Mouse (Mus musculus) heart, embryonic 11.5 days (tissue): ENCODE data around the gene Ptpn1. TPM values are rescaled to one million over a fixed set of nuclear protein-coding genes. Genes with fewer than 3 reads are reported as not detected.

Experiments used
- ATAC-seq: fragments of 200-750 bp; cut with Nextera tagmentation; replicated peaks from 2 replicates; pipeline ENCODE4 v1.8.0; 2017; ENCODE audit warnings: moderate library complexity; ENCODE audit not compliant: insufficient number of reproducible peaks, low FRiP score, low TSS enrichment
- H3K27ac ChIP-seq: fragments of 300-500 bp; sonication (generic); 2 replicates; pipeline ENCODE4 v1.5.1; 2014; ENCODE audit warnings: mild to moderate bottlenecking, low read depth, low read length
- H3K27me3 ChIP-seq: fragments of 300-500 bp; sonication (generic); 2 replicates; pipeline ENCODE4 v1.6.1; 2014; ENCODE audit warnings: mild to moderate bottlenecking, low read length, mixed read lengths; ENCODE audit not compliant: control insufficient read depth, insufficient read depth
- H3K36me3 ChIP-seq: fragments of 300-500 bp; sonication (generic); 2 replicates; pipeline ENCODE4 v1.6.1; 2014; ENCODE audit warnings: mild to moderate bottlenecking, low read length, moderate library complexity, mixed read lengths; ENCODE audit not compliant: control insufficient read depth, insufficient read depth
- H3K4me1 ChIP-seq: fragments of 300-500 bp; sonication (generic); 2 replicates; pipeline ENCODE4 v1.6.1; 2014; ENCODE audit warnings: low read length; ENCODE audit not compliant: control insufficient read depth, insufficient read depth
- H3K4me2 ChIP-seq: fragments of 300-500 bp; sonication (generic); 2 replicates; pipeline ENCODE4 v1.6.1; 2014; ENCODE audit warnings: mild to moderate bottlenecking, moderate library complexity
- H3K4me3 ChIP-seq: fragments of 300-500 bp; sonication (generic); 2 replicates; pipeline ENCODE4 v1.5.1; 2014; ENCODE audit warnings: low read depth, low read length
- H3K9ac ChIP-seq: fragments of 300-500 bp; sonication (generic); 2 replicates; pipeline ENCODE4 v1.6.1; 2014; ENCODE audit warnings: mild to moderate bottlenecking, low read depth, low read length, moderate library complexity
- H3K9me3 ChIP-seq: fragments of 300-500 bp; sonication (generic); replicated peaks from 2 replicates; pipeline ENCODE4 v1.6.1; 2016; ENCODE audit warnings: low read length; ENCODE audit not compliant: control insufficient read depth
- WGBS: fragments of 180-500 bp; shearing (Covaris S2); extraction: QIAGEN DNeasy Blood & Tissue Kit; methylation state at CpG from one replicate; pipeline ENCODE4 v1.1.7; 2014; ENCODE audit not compliant: insufficient replicate concordance; 5-methylcytosine and 5-hydroxymethylcytosine counted together
- polyA plus RNA-seq: library from polyadenylated mRNA; unstranded; fragments of >200 nt; fragmentation: Nextera tagmentation; extraction: Ambion mirVana; gene quantifications from 2 replicates; pipeline ENCODE4 v1.2.1, GENCODE M21; 2014

Ptpn1 gene
- polyA plus RNA-seq, 1 experiment from 2014 or later: 46.7 TPM

GRCm38 (mm10) chr2:167993260-167993659 lies 61.4 kb downstream of the Ptpn1 start:
- no peaks in the 10 kb centered on the region for H3K36me3 ChIP-seq
- H3K9ac ChIP-seq: no peak overlapping the region
- no peak overlapping the region for H3K27ac ChIP-seq
- H3K4me3 ChIP-seq: no peak overlapping the region
- no peaks in the 10 kb centered on the region; the same call in 1 of the 2 replicates for H3K27me3 ChIP-seq
- ATAC-seq: no peak
- peaks cover 22% of the 10 kb centered on the region for H3K4me1 ChIP-seq
- H3K9me3 ChIP-seq: no peaks in the 10 kb centered on the region
- WGBS: 61% methylated on average over 13 of the region's 13 CpGs
- H3K4me2 ChIP-seq: no peak overlapping the region

DNA sequence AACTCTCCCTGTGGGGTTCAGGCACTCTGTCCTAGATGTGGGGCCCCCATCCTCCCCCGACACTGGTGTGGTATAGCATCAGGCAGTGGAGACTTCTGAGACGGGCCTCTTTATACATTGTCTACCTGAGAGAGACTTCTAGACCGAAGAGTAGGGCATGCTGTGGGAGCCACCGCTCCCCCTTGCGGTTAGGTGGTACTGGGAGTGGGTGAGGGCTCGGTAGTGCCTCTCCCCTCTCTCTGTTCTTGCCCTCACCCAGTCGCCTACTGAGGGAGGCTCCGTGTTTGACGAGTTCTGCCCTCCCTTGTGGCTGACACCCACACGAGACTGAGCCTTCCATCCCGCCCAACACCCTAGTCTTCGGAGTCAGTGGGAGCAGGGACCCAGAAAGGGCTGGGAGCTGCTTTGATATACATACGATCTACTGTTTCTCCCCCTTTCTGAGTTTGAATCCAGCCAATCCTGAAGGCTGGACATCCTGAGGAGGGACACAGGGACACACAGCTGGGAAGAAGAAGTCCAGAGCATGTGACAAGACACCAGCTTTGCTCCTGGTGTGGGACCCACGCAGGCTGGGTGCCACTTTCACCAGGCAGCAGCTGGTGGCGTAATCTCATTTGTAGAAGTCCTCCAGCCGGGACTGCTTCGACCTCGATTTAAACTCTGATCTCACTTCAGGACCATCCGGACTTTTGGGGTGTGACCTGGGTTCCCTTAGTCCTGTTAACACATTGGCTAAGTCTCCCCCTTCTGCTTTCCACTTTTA lies 64.2 kb downstream of the Ptpn1 start:
- ATAC-seq: no peak
- 53% methylated on average over 19 of the region's 19 CpGs for WGBS

GRCm38 (mm10) chr2:167996672-167997215 lies 64.9 kb downstream of the Ptpn1 start:
- WGBS: 44% methylated on average over 8 of the region's 8 CpGs
- 0 out of 2 replicates have a peak, but pooled peaks cover 2% of the 10 kb centered on the region for H3K36me3 ChIP-seq

More for the DNA sequence above, 64.2 kb downstream of the Ptpn1 start:
- H3K4me1 ChIP-seq: peaks cover 14% of the 10 kb centered on the region
- no peak overlapping the region for H3K9ac ChIP-seq
- H3K4me2 ChIP-seq: no peak overlapping the region
- no peaks in the 10 kb centered on the region for H3K36me3 ChIP-seq
- no peaks in the 10 kb centered on the region; the same call in 1 of the 2 replicates for H3K9me3 ChIP-seq
- H3K4me3 ChIP-seq: no peak overlapping the region
- H3K27ac ChIP-seq: no peak overlapping the region
- H3K27me3 ChIP-seq: no peaks in the 10 kb centered on the region; the same call in 1 of the 2 replicates

GRCm38 (mm10) chr2:167997562-167997961 lies 65.7 kb downstream of the Ptpn1 start:
- WGBS: 48% methylated on average over 3 of the region's 3 CpGs
- Histone ChIP-seq H3K36me3 (0 out of 2 replicates have a peak, but pooled peaks cover 2% of the 10 kb centered on the region), H3K4me1 (peaks cover 14% of the 10 kb centered on the region), H3K4me2 (peak overlapping the region; percentile 8; the same call in 1 of the 2 replicates), H3K27ac (no peak overlapping the region), H3K9ac (no peak overlapping the region), H3K4me3 (no peak overlapping the region), H3K27me3 (no peaks in the 10 kb centered on the region), H3K9me3 (no peaks in the 10 kb centered on the region; the same call in 1 of the 2 replicates)
- no peak for ATAC-seq

More at GRCm38 (mm10) chr2:167996672-167997215, 64.9 kb downstream of the Ptpn1 start:
- H3K9me3 ChIP-seq: no peaks in the 10 kb centered on the region; the same call in 1 of the 2 replicates
- no peak overlapping the region for H3K4me3 ChIP-seq
- H3K27ac ChIP-seq: no peak overlapping the region
- ATAC-seq: no peak
- H3K4me2 ChIP-seq: no peak overlapping the region
- no peaks in the 10 kb centered on the region; the same call in 1 of the 2 replicates for H3K27me3 ChIP-seq
- no peak overlapping the region for H3K9ac ChIP-seq
- peaks cover 14% of the 10 kb centered on the region for H3K4me1 ChIP-seq

GRCm38 (mm10) chr2:167999145-167999743 lies 67.4 kb downstream of the Ptpn1 start:
- WGBS: 76% methylated on average over 3 of the region's 3 CpGs
- Histone ChIP-seq H3K9ac (no peak overlapping the region), H3K9me3 (no peaks in the 10 kb centered on the region; the same call in 1 of the 2 replicates), H3K4me1 (peaks cover 14% of the 10 kb centered on the region), H3K27ac (no peak overlapping the region), H3K36me3 (0 out of 2 replicates have a peak, but pooled peaks cover 2% of the 10 kb centered on the region), H3K4me3 (no peak overlapping the region), H3K27me3 (no peaks in the 10 kb centered on the region), H3K4me2 (no peak overlapping the region)
- ATAC-seq: no peak

- Histone ChIP-seq H3K27ac (no peak overlapping the region), H3K4me3 (no peak overlapping the region), H3K36me3 (0 out of 2 replicates have a peak, but pooled peaks cover 2% of the 10 kb centered on the region), H3K4me2 (no peak overlapping the region), H3K4me1 (peaks cover 18% of the 10 kb centered on the region), H3K9me3 (no peaks in the 10 kb centered on the region; the same call in 1 of the 2 replicates), H3K27me3 (no peaks in the 10 kb centered on the region), H3K9ac (0 out of 2 replicates have a peak overlapping the region, but pooled peaks have one; percentile 16)
- WGBS: 52% methylated on average over 4 of the region's 4 CpGs
- ATAC-seq: no peak
Measured at GRCm38 (mm10) chr2:168002188-168002587, 70.3 kb downstream of the Ptpn1 start.

DNA sequence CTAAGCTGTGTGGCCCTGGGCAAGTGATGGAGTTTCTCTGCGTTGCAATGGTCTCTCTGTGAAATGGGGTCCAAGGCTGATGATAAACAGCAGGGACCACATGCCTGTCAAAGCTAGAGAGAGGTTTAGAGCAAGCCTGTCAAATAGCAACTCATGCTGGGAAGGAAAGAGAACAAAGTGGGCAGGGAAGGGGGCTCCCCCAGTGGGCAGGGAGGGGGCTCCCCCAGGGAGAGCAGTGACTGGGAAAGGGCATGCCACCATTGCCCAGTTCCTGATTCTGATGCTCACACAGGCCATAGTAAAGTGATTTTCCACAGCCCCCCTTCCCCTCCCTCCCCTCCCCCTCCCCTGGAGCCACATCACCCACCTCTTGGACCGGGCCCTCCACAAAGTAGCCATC lies 71.0 kb downstream of the Ptpn1 start:
- Histone ChIP-seq H3K4me2 (no peak overlapping the region), H3K9ac (no peak overlapping the region), H3K4me3 (no peak overlapping the region), H3K36me3 (0 out of 2 replicates have a peak, but pooled peaks cover 2% of the 10 kb centered on the region), H3K27ac (no peak overlapping the region), H3K27me3 (no peaks in the 10 kb centered on the region), H3K9me3 (no peaks in the 10 kb centered on the region; the same call in 1 of the 2 replicates), H3K4me1 (peaks cover 11% of the 10 kb centered on the region)
- WGBS: 72% methylated on average over 2 of the region's 2 CpGs
- ATAC-seq: no peak

DNA sequence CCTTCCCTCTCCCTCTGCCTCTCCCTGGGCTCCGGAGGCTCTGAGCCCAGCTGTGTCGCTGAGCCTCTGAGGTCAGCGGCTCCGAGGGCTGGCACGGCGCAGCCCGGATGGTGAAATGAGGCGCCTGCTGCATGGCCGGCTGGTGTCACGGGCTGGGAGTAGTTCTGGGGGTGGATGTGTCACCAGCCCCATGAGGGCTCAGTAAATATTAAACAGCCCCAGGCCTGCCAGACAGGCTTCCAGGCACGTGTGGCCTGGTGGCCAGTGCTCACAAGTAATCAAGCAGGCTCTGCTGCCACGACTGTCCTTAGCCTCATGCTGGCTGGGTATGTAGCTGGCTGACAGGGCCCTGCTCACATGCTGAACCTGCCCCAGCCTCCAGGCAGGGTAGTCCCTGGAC lies 71.6 kb downstream of the Ptpn1 start:
- Histone ChIP-seq H3K4me1 (peaks cover 9% of the 10 kb centered on the region), H3K4me3 (no peak overlapping the region), H3K4me2 (no peak overlapping the region), H3K27ac (no peak overlapping the region), H3K9ac (no peak overlapping the region), H3K9me3 (no peaks in the 10 kb centered on the region; the same call in 1 of the 2 replicates), H3K36me3 (0 out of 2 replicates have a peak, but pooled peaks cover 2% of the 10 kb centered on the region), H3K27me3 (no peaks in the 10 kb centered on the region)
- no peak for ATAC-seq
- WGBS: 54% methylated on average over 12 of the region's 12 CpGs
